Mouse (Mus musculus) heart, embryonic 14.5 days (tissue): Measurements from ENCODE around the gene Ntmt1. TPM values are rescaled to one million over a fixed set of nuclear protein-coding genes. Genes with fewer than 3 reads are reported as not detected.

Experiments
- ATAC-seq: fragments of 200-750 bp; cut with Nextera tagmentation; 2 replicates; pipeline ENCODE4 v1.8.0; 2017; ENCODE audit warnings: low read depth, moderate TSS enrichment; ENCODE audit not compliant: insufficient number of reproducible peaks, insufficient read depth, low FRiP score
- H3K27ac ChIP-seq, 2 experiments: fragments of 200-500 bp in 1 of 2; fragments of 300-500 bp in 1 of 2; sonication (generic) in 1 of 2; replicated peaks in 1 of 2; 2 replicates each; pipeline ENCODE4 v1.5.1; 2012 to 2014; ENCODE audit warnings: low read depth in 2 of 2, low read length in 2 of 2, control low read depth in 1 of 2, mild to moderate bottlenecking in 1 of 2, mixed read lengths in 1 of 2; ENCODE audit not compliant: control insufficient read depth in 1 of 2, insufficient read depth in 1 of 2
- H3K27me3 ChIP-seq: fragments of 300-500 bp; sonication (generic); 2 replicates; pipeline ENCODE4 v1.6.1; 2014; ENCODE audit warnings: mild to moderate bottlenecking, low read length, control low read depth; ENCODE audit not compliant: control insufficient read depth, insufficient read depth
- H3K36me3 ChIP-seq: fragments of 300-500 bp; sonication (generic); 2 replicates; pipeline ENCODE4 v1.6.1; 2014; ENCODE audit warnings: mild to moderate bottlenecking, control low read depth, low read length, mixed read lengths; ENCODE audit not compliant: control insufficient read depth, insufficient read depth
- H3K4me1 ChIP-seq, 2 experiments: fragments of 200-500 bp in 1 of 2; fragments of 300-500 bp in 1 of 2; sonication (generic) in 1 of 2; 2 replicates each; pipeline ENCODE4 v1.6.1; 2012 to 2014; ENCODE audit warnings: low read length in 2 of 2, control low read depth in 1 of 2, mixed read lengths in 1 of 2; ENCODE audit not compliant: control insufficient read depth in 2 of 2, insufficient read depth in 2 of 2
- H3K4me2 ChIP-seq: fragments of 300-500 bp; sonication (generic); 2 replicates; pipeline ENCODE4 v1.6.1; 2014; ENCODE audit warnings: mild to moderate bottlenecking, low read length
- H3K4me3 ChIP-seq, 2 experiments: fragments of 200-500 bp in 1 of 2; fragments of 300-500 bp in 1 of 2; sonication (generic) in 1 of 2; 2 replicates each; pipeline ENCODE4 v1.5.1; 2012 to 2014; ENCODE audit warnings: low read length in 2 of 2, mild to moderate bottlenecking in 2 of 2, control low read depth in 1 of 2, low read depth in 1 of 2, moderate library complexity in 1 of 2; ENCODE audit not compliant: control insufficient read depth in 1 of 2, insufficient read depth in 1 of 2
- H3K9ac ChIP-seq: fragments of 300-500 bp; sonication (generic); 2 replicates; pipeline ENCODE4 v1.6.1; 2014; ENCODE audit warnings: mild to moderate bottlenecking, low read length
- H3K9me3 ChIP-seq: fragments of 300-500 bp; sonication (generic); 2 replicates; pipeline ENCODE4 v1.6.1; 2016; ENCODE audit warnings: low read length, control low read depth; ENCODE audit not compliant: control insufficient read depth
- WGBS: fragments of 180-500 bp; shearing (Covaris S2); extraction: QIAGEN DNeasy Blood & Tissue Kit; methylation state at CpG from one replicate; pipeline ENCODE4 v1.1.7; 2014; 5-methylcytosine and 5-hydroxymethylcytosine counted together
- polyA plus RNA-seq: library from polyadenylated mRNA; unstranded; fragments of >200 nt; fragmentation: Nextera tagmentation; extraction: Ambion mirVana; gene quantifications from 2 replicates; pipeline ENCODE4 v1.2.1, GENCODE M21; 2014

The Ntmt1 gene
- polyA plus RNA-seq, 1 experiment from 2014 or later: 84.2 TPM

GRCm38 (mm10) chr2:30827749-30828475, 20.3 kb downstream of the Ntmt1 start:
- Histone ChIP-seq H3K4me1 (peaks cover 9 to 20% of the 10 kb centered on the region in 2 experiments), H3K9ac (peak overlapping the region; percentile 93), H3K9me3 (no peaks in the 10 kb centered on the region), H3K4me2 (peak overlapping the region; percentile 95), H3K4me3 (peak overlapping the region; percentile 61 to 94), H3K27me3 (no peaks in the 10 kb centered on the region), H3K27ac (peak overlapping the region; percentile 29 to 69), H3K36me3 (peaks cover 40% of the 10 kb centered on the region)
- WGBS: under 1% methylated on average over 63 of the region's 63 CpGs
- peak; percentile 73 for ATAC-seq

GRCm38 (mm10) chr2:30829315-30829714, 21.7 kb downstream of the Ntmt1 start:
- Histone ChIP-seq H3K27me3 (no peaks in the 10 kb centered on the region), H3K4me2 (no peak overlapping the region), H3K9me3 (no peaks in the 10 kb centered on the region), H3K4me3 (no peak overlapping the region), H3K36me3 (peaks cover 25% of the 10 kb centered on the region), H3K27ac (no peak overlapping the region), H3K4me1 (peaks cover 14 to 22% of the 10 kb centered on the region in 2 experiments), H3K9ac (no peak overlapping the region)
- ATAC-seq: no peak
- 41% methylated on average over 5 of the region's 5 CpGs for WGBS

- no peak for ATAC-seq
- Histone ChIP-seq H3K27me3 (no peaks in the 10 kb centered on the region), H3K4me2 (no peak within 1 kb of the TSS), H3K9ac (no peak within 1 kb of the TSS), H3K4me3 (no peak within 1 kb of the TSS), H3K9me3 (no peaks in the 10 kb centered on the region), H3K27ac (no peak within 1 kb of the TSS), H3K36me3 (peaks cover 15% of the 10 kb centered on the region), H3K4me1 (peaks cover 23 to 29% of the 10 kb centered on the region in 2 experiments)
- 39% methylated on average over 4 of the region's 4 CpGs for WGBS
These were observed 22.7 kb downstream of the Ntmt1 start, which contains the start of gene Asb6 for GRCm38 (mm10) chr2:30830283-30830795. Asb6 (minus strand) TSS chr2:30830333.

GRCm38 (mm10) chr2:30833644-30834043, 26.0 kb downstream of the Ntmt1 start:
- no peak for ATAC-seq
- H3K4me2 ChIP-seq: no peak overlapping the region

GRCm38 (mm10) chr2:30834373-30835022, 26.9 kb downstream of the Ntmt1 start, which contains the start of gene Prrx2:
Prrx2 (plus strand) TSS chr2:30834972.
- no peaks in the 10 kb centered on the region for H3K9me3 ChIP-seq
- H3K4me1 ChIP-seq: peaks cover 33 to 35% of the 10 kb centered on the region in 2 experiments
- 30% methylated on average over 9 of the region's 10 CpGs for WGBS
- no peak within 1 kb of the TSS for H3K4me3 ChIP-seq
- no peaks in the 10 kb centered on the region for H3K27me3 ChIP-seq
- peak within 1 kb of the TSS; percentile 80 to 83 for H3K27ac ChIP-seq
- ATAC-seq: 0 out of 2 replicates have a peak, but pooled peaks have one; percentile 44
- H3K36me3 ChIP-seq: no peaks in the 10 kb centered on the region
- H3K4me2 ChIP-seq: no peak within 1 kb of the TSS
- H3K9ac ChIP-seq: peak within 1 kb of the TSS; percentile 38; the same call in 1 of the 2 replicates

More at GRCm38 (mm10) chr2:30833644-30834043, 26.0 kb downstream of the Ntmt1 start:
- WGBS: 69% methylated on average over 5 of the region's 5 CpGs
- H3K36me3 ChIP-seq: no peaks in the 10 kb centered on the region
- peak overlapping the region; percentile 38 for H3K9ac ChIP-seq
- H3K27ac ChIP-seq: peak overlapping the region; percentile 80 to 83
- H3K4me3 ChIP-seq: no peak overlapping the region
- no peaks in the 10 kb centered on the region for H3K27me3 ChIP-seq
- no peaks in the 10 kb centered on the region for H3K9me3 ChIP-seq
- peaks cover 33 to 35% of the 10 kb centered on the region in 2 experiments for H3K4me1 ChIP-seq

- no peaks in the 10 kb centered on the region for H3K36me3 ChIP-seq
- peak overlapping the region; percentile 49; the same call in 1 of the 2 replicates for H3K9ac ChIP-seq
- WGBS: 26% methylated on average over 21 of the region's 21 CpGs
- ATAC-seq: no peak
- H3K4me3 ChIP-seq: no peak overlapping the region
- H3K4me1 ChIP-seq: peaks cover 33 to 35% of the 10 kb centered on the region in 2 experiments
- peak overlapping the region in 1 of 2 experiments; percentile 33; a peak in 1 of 4 replicates for H3K27ac ChIP-seq
- H3K9me3 ChIP-seq: no peaks in the 10 kb centered on the region
- H3K27me3 ChIP-seq: no peaks in the 10 kb centered on the region
- H3K4me2 ChIP-seq: peak overlapping the region; percentile 34
These were observed 28.8 kb downstream of the Ntmt1 start for GRCm38 (mm10) chr2:30836238-30836990.

- Histone ChIP-seq H3K4me3 (0 out of 4 replicates have a peak overlapping the region, but pooled peaks of 1 of the 2 experiments have one; percentile 10), H3K9ac (peak overlapping the region; percentile 58), H3K4me2 (peak overlapping the region; percentile 48), H3K4me1 (peaks cover 28 to 34% of the 10 kb centered on the region in 2 experiments), H3K27ac (peak overlapping the region; percentile 80 to 89), H3K36me3 (no peaks in the 10 kb centered on the region), H3K27me3 (peaks cover 7% of the 10 kb centered on the region; the same call in 1 of the 2 replicates), H3K9me3 (no peaks in the 10 kb centered on the region)
- WGBS: 8% methylated on average over 10 of the region's 10 CpGs
- peak; percentile 59; the same call in 1 of the 2 replicates for ATAC-seq
These were observed 35.0 kb downstream of the Ntmt1 start for GRCm38 (mm10) chr2:30842615-30843014.
